Mouse (Mus musculus): ENCODE results near the gene Wfdc6a.
A peak's percentile ranks its signal among the peaks of the same experiment; 100 is the strongest.
"Not testable (repeated sequence)": the region's sequence is repeated elsewhere in the genome, so short reads cannot be mapped to it uniquely, and the experiment has no call there.

Gene Wfdc6a

GRCm38 (mm10) chr2:164585025-164585725, at the start of gene Wfdc6a:
TSS of gene Wfdc6a (minus strand) at chr2:164585447.
- not testable (repeated sequence) for DNase-seq (ENCODE audit: low spot score)

- DNase-seq (ENCODE audit: low spot score): no peak
These were observed 36.5 kb upstream of the Wfdc6a start for GRCm38 (mm10) chr2:164621775-164622174.

GRCm38 (mm10) chr2:164619050-164619449, 33.8 kb upstream of the Wfdc6a start:
- DNase-seq (ENCODE audit: low spot score): no peak

- no peak for DNase-seq (ENCODE audit: low spot score)
These were observed 30.1 kb upstream of the Wfdc6a start for GRCm38 (mm10) chr2:164615386-164615785.

- DNase-seq (ENCODE audit: low spot score): not testable (repeated sequence)
These were observed 28.2 kb upstream of the Wfdc6a start, which contains the start of the genes Wfdc6b and Wfdc8 for GRCm38 (mm10) chr2:164613471-164613870. TSS of gene Wfdc6b (plus strand) at chr2:164613522. TSS of gene Wfdc8 (minus strand) at chr2:164613626.

- DNase-seq (ENCODE audit: low spot score): no peak
These were observed 23.5 kb upstream of the Wfdc6a start for GRCm38 (mm10) chr2:164608781-164609180.

- DNase-seq (ENCODE audit: low spot score): no peak
These were observed 19.2 kb upstream of the Wfdc6a start for GRCm38 (mm10) chr2:164604411-164604810.

GRCm38 (mm10) chr2:164603482-164603881, 18.2 kb upstream of the Wfdc6a start:
- DNase-seq (ENCODE audit: low spot score): no peak

- no peak for DNase-seq (ENCODE audit: low spot score)
These were observed 14.9 kb upstream of the Wfdc6a start for GRCm38 (mm10) chr2:164600179-164600578.

- no peak for DNase-seq (ENCODE audit: low spot score)
These were observed 8.2 kb upstream of the Wfdc6a start, which contains the start of gene Eppin for GRCm38 (mm10) chr2:164593494-164593893. TSS of gene Eppin (minus strand) at chr2:164593594.

GRCm38 (mm10) chr2:164592014-164592413, 6.8 kb upstream of the Wfdc6a start:
- DNase-seq (ENCODE audit: low spot score): no peak

GRCm38 (mm10) chr2:164573359-164573758, 11.9 kb downstream of the Wfdc6a start, which contains the start of gene Spint3:
TSS of gene Spint3 (minus strand) at chr2:164573459.
- not testable (repeated sequence) for DNase-seq (ENCODE audit: low spot score)

- no peak for DNase-seq (ENCODE audit: low spot score)
These were observed 17.8 kb downstream of the Wfdc6a start for GRCm38 (mm10) chr2:164567460-164567859.

- peak; percentile 9 for DNase-seq (ENCODE audit: low spot score)
These were observed 18.2 kb downstream of the Wfdc6a start for GRCm38 (mm10) chr2:164566997-164567396.

- DNase-seq (ENCODE audit: low spot score): no peak
These were observed 20.9 kb downstream of the Wfdc6a start for GRCm38 (mm10) chr2:164564346-164564745.

- DNase-seq (ENCODE audit: low spot score): no peak
These were observed 21.8 kb downstream of the Wfdc6a start for GRCm38 (mm10) chr2:164563339-164564038.

- DNase-seq (ENCODE audit: low spot score): no peak
These were observed 22.7 kb downstream of the Wfdc6a start, which contains the start of gene Wfdc2 for GRCm38 (mm10) chr2:164562391-164563188. TSS of gene Wfdc2 (plus strand) at chr2:164562413.

GRCm38 (mm10) chr2:164560106-164560505, 25.1 kb downstream of the Wfdc6a start:
- no peak for DNase-seq (ENCODE audit: low spot score)

GRCm38 (mm10) chr2:164558991-164559645, 26.1 kb downstream of the Wfdc6a start:
- DNase-seq (ENCODE audit: low spot score): no peak

GRCm38 (mm10) chr2:164558426-164558825, 26.8 kb downstream of the Wfdc6a start:
- DNase-seq (ENCODE audit: low spot score): no peak

GRCm38 (mm10) chr2:164551502-164551901, 33.7 kb downstream of the Wfdc6a start:
- DNase-seq (ENCODE audit: low spot score): no peak

- DNase-seq (ENCODE audit: low spot score): no peak
These were observed 34.4 kb downstream of the Wfdc6a start for GRCm38 (mm10) chr2:164550895-164551269.

Data from c-Kit-positive CD71-positive TER-119-positive erythroid progenitor cells, embryonic 14.5 days (primary cell).